Mouse (Mus musculus) megakaryocyte, embryonic 14.5 days (primary cell): ENCODE measurements around the gene Nrbf2. TPM values are rescaled to one million over a fixed set of nuclear protein-coding genes. Genes with fewer than 3 reads are reported as not detected.

Experiments used
- H3K27me3 ChIP-seq: replicated peaks from 2 replicates; pipeline ENCODE3; 2012; ENCODE audit warnings: inconsistent platforms
- H3K36me3 ChIP-seq: replicated peaks from 2 replicates; pipeline ENCODE3; 2012; ENCODE audit warnings: low read length, inconsistent platforms, mixed read lengths
- H3K4me1 ChIP-seq: 2 replicates; pipeline ENCODE4 v1.6.1; 2012; ENCODE audit warnings: inconsistent platforms
- H3K4me3 ChIP-seq: replicated peaks from 2 replicates; pipeline ENCODE3; 2012; ENCODE audit warnings: moderate library complexity, mild to moderate bottlenecking, inconsistent platforms
- H3K9me3 ChIP-seq: 2 replicates; pipeline ENCODE4 v1.6.1; 2012; ENCODE audit warnings: inconsistent platforms
- FLI1 ChIP-seq: IDR thresholded peaks from 2 replicates; pipeline ENCODE4 v1.6.1; 2012; ENCODE audit warnings: low read length, inconsistent platforms, mixed read lengths
- GATA1 ChIP-seq: IDR thresholded peaks from 3 replicates; pipeline ENCODE4 v1.6.1; 2012; ENCODE audit warnings: mixed read lengths, low read length, inconsistent platforms, borderline replicate concordance
- polyA plus RNA-seq: library from polyadenylated mRNA; stranded (reverse); fragments of >175 nt; gene quantifications from 2 replicates; pipeline ENCODE4 v1.2.3, GENCODE M21; 2012; ENCODE audit warnings: low replicate concordance; ENCODE audit not compliant: insufficient read depth

Gene Nrbf2
- 44.9 and 49.4 TPM in 2 replicates for polyA plus RNA-seq

DNA sequence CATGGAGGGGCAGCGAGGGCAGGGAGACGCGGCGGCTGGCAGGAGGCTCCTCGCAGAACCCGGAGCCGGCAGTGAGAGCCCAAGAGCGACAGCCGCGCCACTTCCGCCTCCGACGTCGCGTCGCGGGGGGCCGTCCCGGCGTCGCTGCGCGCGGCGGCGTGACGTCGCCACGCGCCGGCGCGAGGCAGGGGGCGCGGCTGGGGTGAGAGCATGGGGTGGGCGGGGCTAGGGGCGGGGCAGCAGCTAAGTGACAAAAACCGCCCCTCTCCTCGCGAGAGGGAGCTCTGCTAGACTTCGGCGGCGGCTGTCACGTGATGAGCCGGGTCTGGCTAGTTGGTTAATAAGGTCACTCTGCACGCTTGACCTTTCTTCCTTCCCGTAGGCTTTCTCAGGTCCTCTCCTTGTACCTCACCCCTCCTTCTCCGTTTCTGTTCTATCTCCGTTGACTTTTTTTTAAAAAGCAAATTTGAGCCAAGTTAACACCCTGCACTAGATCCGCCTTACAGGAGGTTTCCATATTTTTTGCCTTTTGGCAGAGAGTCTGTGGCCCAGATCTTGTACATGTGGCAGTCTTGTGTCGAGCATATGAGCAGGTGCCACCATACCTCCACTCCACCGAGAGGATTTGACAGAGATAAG is at the start of gene Nrbf2:
Gene Nrbf2, minus strand, starts transcription at position 130 of the 639 bp plus-strand sequence.
- H3K4me1 ChIP-seq = peaks cover 53% of the 10 kb centered on the region
- TF ChIP-seq FLI1 = no peak
- no peak for TF ChIP-seq GATA1
- no peaks in the 10 kb centered on the region for H3K27me3 ChIP-seq
- H3K9me3 ChIP-seq = no peaks in the 10 kb centered on the region; the same call in 1 of the 2 replicates
- no peaks in the 10 kb centered on the region for H3K36me3 ChIP-seq
- peak within 1 kb of the TSS; percentile 97 for H3K4me3 ChIP-seq

DNA sequence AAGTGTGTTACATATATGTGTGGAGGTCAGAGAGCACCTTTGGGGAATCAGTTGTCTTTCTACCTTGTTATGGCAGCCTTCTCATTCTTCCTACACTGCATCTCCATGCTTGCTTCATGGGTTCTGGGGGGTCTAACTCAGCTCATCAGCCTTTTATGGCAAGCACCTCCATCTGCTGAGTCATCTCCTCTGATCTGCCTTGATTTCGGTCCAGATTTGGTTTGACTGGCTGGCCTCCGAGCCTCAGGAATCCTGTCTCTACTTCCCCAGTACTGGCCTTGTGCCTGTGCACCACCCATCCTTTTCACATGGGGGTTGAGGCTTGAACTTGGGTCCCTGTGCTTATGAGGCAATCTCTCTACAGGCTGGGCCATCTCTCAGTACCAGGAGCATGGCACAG is 45.5 kb upstream of the Nrbf2 start:
- TF ChIP-seq GATA1 (no peak), FLI1 (no peak)
- no peaks in the 10 kb centered on the region for H3K36me3 ChIP-seq
- H3K4me1 ChIP-seq = no peaks in the 10 kb centered on the region
- no peak overlapping the region for H3K4me3 ChIP-seq
- H3K9me3 ChIP-seq = no peaks in the 10 kb centered on the region
- H3K27me3 ChIP-seq = no peaks in the 10 kb centered on the region

DNA sequence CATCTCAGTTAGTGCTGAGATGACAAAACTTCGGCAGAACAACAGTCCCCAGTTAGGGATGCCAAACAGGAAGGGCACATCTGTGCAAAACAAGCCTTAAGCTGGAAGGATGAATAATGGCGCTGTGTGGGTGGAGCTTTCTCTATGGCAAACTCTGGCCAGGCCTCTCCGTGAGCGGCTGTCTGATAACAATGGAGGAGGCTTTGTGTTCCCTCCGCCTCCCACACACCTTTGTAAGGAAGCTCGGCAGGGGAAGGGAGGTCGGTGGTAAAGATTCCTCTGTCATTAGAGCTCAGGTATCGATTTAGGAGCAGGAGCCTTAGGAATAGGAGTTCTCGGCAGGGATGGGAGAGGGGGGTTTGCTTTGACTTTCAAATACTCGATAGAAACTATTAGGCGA is 44.6 kb upstream of the Nrbf2 start:
- Histone ChIP-seq H3K27me3 (peaks cover 2% of the 10 kb centered on the region), H3K36me3 (no peaks in the 10 kb centered on the region), H3K4me3 (no peak overlapping the region), H3K9me3 (no peaks in the 10 kb centered on the region), H3K4me1 (no peaks in the 10 kb centered on the region)
- TF ChIP-seq FLI1 = no peak
- no peak for TF ChIP-seq GATA1

DNA sequence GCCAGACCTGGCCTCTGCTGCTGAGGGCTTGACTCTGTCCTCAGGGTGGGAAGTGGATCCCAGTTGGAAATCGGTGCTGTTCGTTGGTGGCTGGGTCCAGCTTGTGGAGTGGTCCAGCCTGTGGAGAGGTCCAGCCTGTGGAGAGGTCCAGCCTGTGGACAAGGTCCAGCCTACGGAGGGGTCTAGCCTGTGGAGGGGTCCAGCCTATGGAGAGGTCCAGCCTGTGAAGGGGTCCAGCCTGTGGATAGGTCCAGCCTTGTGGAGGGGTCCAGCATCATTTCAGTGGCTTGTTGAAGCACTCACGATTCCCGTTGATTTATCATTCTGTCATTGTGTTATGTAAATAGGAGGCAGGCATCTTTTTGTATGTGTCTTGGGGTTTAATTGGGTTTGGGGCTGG is 43.1 kb upstream of the Nrbf2 start:
- no peaks in the 10 kb centered on the region for H3K36me3 ChIP-seq
- peaks cover 2% of the 10 kb centered on the region for H3K27me3 ChIP-seq
- H3K9me3 ChIP-seq = no peaks in the 10 kb centered on the region
- TF ChIP-seq GATA1 (no peak), FLI1 (no peak)
- no peak overlapping the region for H3K4me3 ChIP-seq
- no peaks in the 10 kb centered on the region for H3K4me1 ChIP-seq

DNA sequence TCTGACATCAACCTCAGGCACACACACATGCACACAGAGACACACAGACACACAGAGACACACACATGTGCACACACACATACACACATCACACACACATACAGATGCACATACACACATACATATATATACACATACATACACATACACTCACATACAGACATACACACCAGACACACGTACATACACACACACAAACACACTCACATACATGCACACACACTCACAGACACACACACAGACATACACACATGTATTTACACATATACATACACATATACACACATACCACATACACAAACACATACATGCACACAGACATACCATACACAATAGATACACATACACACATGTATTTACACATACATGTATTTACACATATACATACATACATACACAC is 38.9 kb upstream of the Nrbf2 start:
- TF ChIP-seq FLI1 (no peak), GATA1 (no peak)
- H3K36me3 ChIP-seq = no peaks in the 10 kb centered on the region
- no peak overlapping the region for H3K4me3 ChIP-seq
- H3K4me1 ChIP-seq = no peaks in the 10 kb centered on the region; the same call in 1 of the 2 replicates
- peaks cover 8% of the 10 kb centered on the region for H3K9me3 ChIP-seq
- H3K27me3 ChIP-seq = peaks cover 10% of the 10 kb centered on the region

DNA sequence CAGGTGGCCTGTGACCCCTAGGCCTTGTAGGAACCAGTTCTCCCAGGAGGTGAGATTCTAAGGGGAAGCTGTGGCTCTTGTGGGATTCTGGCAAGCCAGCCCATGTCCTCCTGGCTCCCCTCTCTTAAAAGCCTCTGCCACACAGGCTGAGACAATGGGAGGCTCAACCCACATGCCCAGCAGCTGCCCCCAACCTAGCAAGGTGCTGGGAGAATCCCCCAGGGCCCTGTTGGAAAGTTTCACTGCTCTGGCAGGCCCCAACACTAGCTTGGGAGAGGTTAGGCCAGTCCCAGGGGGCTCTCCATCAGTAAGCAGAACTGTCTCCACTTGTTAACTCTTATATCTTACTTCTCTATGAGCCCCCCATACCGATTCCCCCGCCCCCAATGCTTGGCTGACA is 36.3 kb upstream of the Nrbf2 start:
- TF ChIP-seq FLI1 (no peak), GATA1 (no peak)
- H3K27me3 ChIP-seq = peaks cover 27% of the 10 kb centered on the region
- peaks cover 16% of the 10 kb centered on the region for H3K4me1 ChIP-seq
- H3K36me3 ChIP-seq = no peaks in the 10 kb centered on the region
- peaks cover 10% of the 10 kb centered on the region for H3K9me3 ChIP-seq
- H3K4me3 ChIP-seq = no peak overlapping the region

DNA sequence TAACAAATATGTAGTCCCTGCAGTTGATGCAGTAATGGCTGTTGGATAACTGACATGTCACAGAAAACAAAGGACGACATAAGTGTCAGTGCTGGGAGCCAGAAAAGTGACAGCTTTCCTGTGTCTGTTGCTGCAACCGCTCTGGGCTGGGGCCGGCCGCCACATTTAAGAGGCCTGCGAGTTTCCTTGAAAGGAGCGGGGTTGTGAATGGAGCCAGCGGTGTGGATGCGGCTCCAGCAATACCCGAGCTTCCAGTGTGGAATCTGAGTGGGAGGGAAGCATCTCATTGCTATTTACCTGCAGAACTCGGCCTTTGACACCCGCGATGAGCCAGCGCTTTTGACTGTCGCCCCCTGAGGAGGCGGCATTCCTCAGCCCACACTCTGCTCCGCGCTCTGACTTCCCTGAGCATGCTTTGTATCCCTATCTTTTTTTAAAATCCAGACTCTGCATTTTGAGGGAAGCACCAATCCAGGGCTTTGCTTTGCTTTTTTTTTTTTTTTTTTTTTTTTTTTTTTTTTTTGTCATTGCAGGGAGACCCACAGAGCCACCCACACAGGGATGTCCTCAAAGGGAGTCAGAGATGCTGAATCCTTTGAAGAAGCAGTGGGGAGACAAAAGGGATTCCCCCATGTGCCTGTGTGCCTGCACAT is 35.2 kb upstream of the Nrbf2 start:
- TF ChIP-seq FLI1 = no peak
- TF ChIP-seq GATA1 = no peak
- Histone ChIP-seq H3K4me1 (peaks cover 21% of the 10 kb centered on the region), H3K27me3 (peaks cover 28% of the 10 kb centered on the region), H3K9me3 (peaks cover 10% of the 10 kb centered on the region), H3K36me3 (no peaks in the 10 kb centered on the region), H3K4me3 (no peak overlapping the region)

DNA sequence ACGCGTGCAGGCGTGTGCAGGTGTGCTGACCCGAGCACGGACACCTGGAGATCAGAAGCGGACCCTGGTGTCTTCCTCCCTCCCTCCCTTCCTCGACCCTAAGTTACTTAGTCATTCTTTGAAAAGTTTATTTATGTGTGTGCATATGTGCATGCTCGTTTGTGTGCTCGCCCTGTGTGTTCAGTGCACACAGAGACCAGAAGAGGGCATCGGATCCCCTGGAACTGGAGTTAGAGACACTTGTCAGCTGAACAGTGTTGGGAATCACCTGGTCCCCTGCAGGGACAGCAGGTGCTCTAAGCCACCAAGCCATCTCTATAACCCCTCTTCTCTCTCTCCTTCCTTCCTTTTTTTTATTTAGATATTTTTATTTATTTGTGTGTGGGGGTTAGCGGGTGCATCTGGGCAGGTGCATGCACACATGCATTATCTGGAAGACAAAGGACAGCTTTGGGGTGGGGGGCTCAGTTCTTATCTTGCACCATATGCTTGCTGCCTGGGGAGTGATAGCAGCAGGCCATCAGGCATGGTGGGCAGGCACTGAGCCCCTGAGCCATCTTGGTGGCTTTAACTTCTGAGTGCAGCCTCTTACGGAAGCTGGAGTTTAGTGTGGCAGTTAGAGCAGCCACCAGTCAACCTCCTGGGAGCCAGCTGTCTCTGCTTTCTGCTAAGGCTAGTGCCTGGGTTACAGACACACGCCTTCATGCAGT is 34.1 kb upstream of the Nrbf2 start:
- Histone ChIP-seq H3K9me3 (peaks cover 10% of the 10 kb centered on the region), H3K36me3 (no peaks in the 10 kb centered on the region), H3K4me3 (no peak overlapping the region), H3K4me1 (peaks cover 22% of the 10 kb centered on the region), H3K27me3 (peaks cover 26% of the 10 kb centered on the region)
- TF ChIP-seq FLI1 (no peak), GATA1 (no peak)

DNA sequence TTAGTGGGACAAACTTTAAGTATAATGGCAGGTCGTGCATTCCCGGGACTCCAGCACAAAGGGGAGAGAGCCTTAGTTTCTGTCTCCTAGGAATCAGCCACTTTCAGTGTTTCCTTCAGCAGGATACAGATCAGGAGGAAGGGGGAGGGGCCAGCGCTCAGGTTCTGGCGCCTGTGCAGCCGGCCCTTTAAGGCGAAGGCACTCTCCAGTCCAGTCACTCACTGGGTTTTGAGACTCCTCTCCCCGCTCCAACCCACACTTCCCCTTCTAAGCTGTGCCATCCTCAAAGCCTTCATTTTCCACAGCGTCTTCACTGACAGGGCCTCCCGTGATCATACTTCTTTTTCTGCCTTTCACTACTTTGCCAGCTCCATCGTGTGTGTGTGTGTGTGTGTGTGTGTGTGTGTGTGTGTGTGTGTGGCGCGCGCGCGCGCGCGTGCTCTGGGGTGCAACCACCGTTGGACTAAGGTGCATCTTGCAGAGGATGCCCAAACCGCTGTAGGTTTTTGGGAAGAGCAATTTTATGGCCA is 32.9 kb upstream of the Nrbf2 start:
- no peaks in the 10 kb centered on the region for H3K36me3 ChIP-seq
- H3K9me3 ChIP-seq = peaks cover 10% of the 10 kb centered on the region
- TF ChIP-seq FLI1 (no peak), GATA1 (no peak)
- peak overlapping the region; percentile 85 for H3K4me3 ChIP-seq
- peaks cover 26% of the 10 kb centered on the region for H3K27me3 ChIP-seq
- peaks cover 31% of the 10 kb centered on the region for H3K4me1 ChIP-seq

DNA sequence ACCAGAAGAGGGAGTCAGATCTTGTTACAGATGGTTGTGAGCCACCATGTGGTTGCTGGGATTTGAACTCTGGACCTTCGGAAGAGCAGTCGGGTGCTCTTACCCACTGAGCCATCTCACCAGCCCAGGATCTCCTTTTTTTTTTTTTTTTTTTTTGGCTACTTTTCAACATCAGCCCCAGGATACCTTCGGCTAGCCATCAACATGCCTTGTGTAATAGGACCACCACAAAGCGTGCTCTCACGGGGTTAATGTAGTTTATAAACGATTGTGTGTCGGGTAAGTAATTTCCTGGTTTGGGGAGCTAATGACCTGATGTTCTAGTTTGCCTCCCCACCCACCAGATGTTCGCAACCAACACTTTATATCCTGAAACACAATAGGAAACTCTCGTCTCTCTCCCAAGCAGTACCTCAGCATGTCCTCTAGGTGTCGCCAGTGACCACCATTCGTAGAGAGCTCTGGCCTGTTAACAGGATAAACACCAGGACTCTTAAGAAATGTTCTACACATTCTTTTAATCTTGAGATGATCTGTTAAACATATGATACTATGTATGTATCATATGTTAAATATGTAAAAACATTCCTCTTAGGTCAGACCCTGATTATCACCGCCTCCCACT is 29.8 kb upstream of the Nrbf2 start:
- Histone ChIP-seq H3K4me1 (peaks cover 57% of the 10 kb centered on the region), H3K36me3 (no peaks in the 10 kb centered on the region), H3K4me3 (peak overlapping the region; percentile 64), H3K9me3 (0 out of 2 replicates have a peak, but pooled peaks cover 3% of the 10 kb centered on the region), H3K27me3 (peaks cover 23% of the 10 kb centered on the region)
- no peak for TF ChIP-seq GATA1
- no peak for TF ChIP-seq FLI1
